Mouse (Mus musculus) lung, embryonic 15.5 days (tissue): ENCODE results near the gene Zfp131. TPM values are rescaled to one million over a fixed set of nuclear protein-coding genes. Genes with fewer than 3 reads are reported as not detected.
A peak's percentile ranks its signal among the peaks of the same experiment; 100 is the strongest.
"Not testable (repeated sequence)": the region's sequence is repeated elsewhere in the genome, so short reads cannot be mapped to it uniquely, and the experiment has no call there.

ENCODE experiments used
- ATAC-seq: fragments of 200-750 bp; cut with Nextera tagmentation; 2 replicates; pipeline ENCODE4 v1.8.0; 2017; ENCODE audit warnings: moderate number of reproducible peaks, borderline replicate concordance; ENCODE audit not compliant: low FRiP score, low TSS enrichment; ENCODE audit errors: extremely low read depth
- H3K27ac ChIP-seq: fragments of 300-500 bp; sonication (generic); 2 replicates; pipeline ENCODE4 v1.5.1; 2015; ENCODE audit warnings: moderate library complexity, mild to moderate bottlenecking, inconsistent platforms
- H3K27me3 ChIP-seq: fragments of 300-500 bp; sonication (generic); 2 replicates; pipeline ENCODE4 v1.6.1; 2015; ENCODE audit warnings: inconsistent platforms
- H3K36me3 ChIP-seq: fragments of 300-500 bp; sonication (generic); 2 replicates; pipeline ENCODE4 v1.6.1; 2015; ENCODE audit warnings: inconsistent platforms
- H3K4me1 ChIP-seq: fragments of 300-500 bp; sonication (generic); 2 replicates; pipeline ENCODE4 v1.6.1; 2015; ENCODE audit warnings: inconsistent platforms
- H3K4me2 ChIP-seq: fragments of 300-500 bp; sonication (generic); 2 replicates; pipeline ENCODE4 v1.6.1; 2015; ENCODE audit warnings: inconsistent platforms, mild to moderate bottlenecking, moderate library complexity
- H3K4me3 ChIP-seq: fragments of 300-500 bp; sonication (generic); 2 replicates; pipeline ENCODE4 v1.5.1; 2015; ENCODE audit warnings: mild to moderate bottlenecking, inconsistent platforms
- H3K9ac ChIP-seq: fragments of 300-500 bp; sonication (generic); 2 replicates; pipeline ENCODE4 v1.6.1; 2015; ENCODE audit warnings: inconsistent platforms
- H3K9me3 ChIP-seq: fragments of 300-500 bp; sonication (generic); 2 replicates; pipeline ENCODE4 v1.6.1; 2016; ENCODE audit warnings: inconsistent platforms
- whole genome bisulfite sequencing: fragments of 180-500 bp; shearing (Covaris S2); methylation state at CpG from one replicate; pipeline ENCODE4 v1.1.7; 2015; 5-methylcytosine and 5-hydroxymethylcytosine counted together
- polyA plus RNA-seq: library from polyadenylated mRNA; unstranded; fragments of >200 nt; fragmentation: Nextera tagmentation; extraction: Ambion mirVana; gene quantifications from 2 replicates; pipeline ENCODE4 v1.2.1, GENCODE M21; 2015

The Zfp131 gene
- 38.1 and 39.5 TPM in 2 replicates for polyA plus RNA-seq

GRCm38 (mm10) chr13:119790761-119791579 lies at the start of gene Zfp131:
Zfp131 (minus strand) TSS chr13:119790889.
- H3K9me3 ChIP-seq: no peaks in the 10 kb centered on the region
- WGBS: 1% methylated on average over 66 of the region's 86 CpGs
- peaks cover 21% of the 10 kb centered on the region for H3K36me3 ChIP-seq
- peak within 1 kb of the TSS; percentile 90 for H3K27ac ChIP-seq
- peaks cover 32% of the 10 kb centered on the region for H3K4me1 ChIP-seq
- H3K27me3 ChIP-seq: no peaks in the 10 kb centered on the region
- peak within 1 kb of the TSS; percentile 96 for H3K4me2 ChIP-seq
- peak within 1 kb of the TSS; percentile 88 for H3K4me3 ChIP-seq
- ATAC-seq: peak; percentile 97
- peak within 1 kb of the TSS; percentile 89 for H3K9ac ChIP-seq

- 23% methylated on average over 6 of the region's 6 CpGs for WGBS
- H3K4me2 ChIP-seq, H3K9ac ChIP-seq, H3K9me3 ChIP-seq, H3K4me1 ChIP-seq, ATAC-seq, H3K36me3 ChIP-seq, H3K4me3 ChIP-seq, H3K27ac ChIP-seq: not testable (repeated sequence)
- H3K27me3 ChIP-seq: peaks cover 10% of the 10 kb centered on the region; the same call in 1 of the 2 replicates
These were observed 49.3 kb upstream of the Zfp131 start for GRCm38 (mm10) chr13:119839982-119840381.

GRCm38 (mm10) chr13:119837719-119838337 lies 47.1 kb upstream of the Zfp131 start:
- peaks cover 10% of the 10 kb centered on the region; the same call in 1 of the 2 replicates for H3K27me3 ChIP-seq
- H3K9ac ChIP-seq, H3K36me3 ChIP-seq, H3K27ac ChIP-seq, H3K4me3 ChIP-seq, H3K4me1 ChIP-seq, H3K9me3 ChIP-seq, H3K4me2 ChIP-seq, ATAC-seq: not testable (repeated sequence)
- 7% methylated on average over 14 of the region's 23 CpGs for WGBS

- peaks cover 10% of the 10 kb centered on the region; the same call in 1 of the 2 replicates for H3K27me3 ChIP-seq
- H3K36me3 ChIP-seq, H3K4me1 ChIP-seq, H3K27ac ChIP-seq, H3K9ac ChIP-seq, H3K9me3 ChIP-seq: not testable (repeated sequence)
- WGBS: 15% methylated on average over 23 of the region's 23 CpGs
- peak; percentile 81; the same call in 1 of the 2 replicates for ATAC-seq
- H3K4me3 ChIP-seq: peak overlapping the region; percentile 33
- H3K4me2 ChIP-seq: peak overlapping the region; percentile 48
These were observed 45.7 kb upstream of the Zfp131 start for GRCm38 (mm10) chr13:119836324-119836811.

GRCm38 (mm10) chr13:119835320-119836056 lies 44.8 kb upstream of the Zfp131 start, which contains the start of gene D13Ertd608e:
D13Ertd608e (plus strand) TSS chr13:119836006.
- not testable (repeated sequence) for H3K4me1 ChIP-seq, H3K36me3 ChIP-seq, H3K9me3 ChIP-seq, H3K9ac ChIP-seq, H3K27ac ChIP-seq
- ATAC-seq: peak; percentile 52
- Histone ChIP-seq H3K4me3 (peak within 1 kb of the TSS; percentile 33), H3K4me2 (peak within 1 kb of the TSS; percentile 48), H3K27me3 (peaks cover 10% of the 10 kb centered on the region; the same call in 1 of the 2 replicates)
- 14% methylated on average over 19 of the region's 25 CpGs for WGBS

GRCm38 (mm10) chr13:119830116-119830515 lies 39.4 kb upstream of the Zfp131 start, which contains the start of gene AF067063:
AF067063 (minus strand) TSS chr13:119830216.
- not testable (repeated sequence) for H3K4me3 ChIP-seq, H3K9ac ChIP-seq, H3K4me2 ChIP-seq, H3K27me3 ChIP-seq, H3K27ac ChIP-seq, ATAC-seq, H3K4me1 ChIP-seq, H3K36me3 ChIP-seq, H3K9me3 ChIP-seq

GRCm38 (mm10) chr13:119817579-119818206 lies 27.0 kb upstream of the Zfp131 start:
- H3K4me3 ChIP-seq: no peak overlapping the region
- H3K36me3 ChIP-seq: no peaks in the 10 kb centered on the region
- H3K9me3 ChIP-seq: no peaks in the 10 kb centered on the region
- H3K4me2 ChIP-seq: no peak overlapping the region
- no peaks in the 10 kb centered on the region for H3K4me1 ChIP-seq
- H3K9ac ChIP-seq: no peak overlapping the region
- WGBS: 12% methylated on average over 2 of the region's 2 CpGs
- ATAC-seq: no peak
- H3K27me3 ChIP-seq: no peaks in the 10 kb centered on the region
- no peak overlapping the region for H3K27ac ChIP-seq

- Histone ChIP-seq H3K9ac (no peak overlapping the region), H3K27ac (no peak overlapping the region), H3K9me3 (no peaks in the 10 kb centered on the region), H3K4me2 (no peak overlapping the region), H3K36me3 (no peaks in the 10 kb centered on the region), H3K4me1 (no peaks in the 10 kb centered on the region), H3K4me3 (no peak overlapping the region), H3K27me3 (no peaks in the 10 kb centered on the region)
- 23% methylated on average over 8 of the region's 8 CpGs for WGBS
- peak; percentile 69; the same call in 1 of the 2 replicates for ATAC-seq
These were observed 26.1 kb upstream of the Zfp131 start for GRCm38 (mm10) chr13:119816798-119817197.

GRCm38 (mm10) chr13:119810031-119810430 lies 19.3 kb upstream of the Zfp131 start:
- H3K27ac ChIP-seq: no peak overlapping the region
- H3K4me1 ChIP-seq: no peaks in the 10 kb centered on the region
- H3K27me3 ChIP-seq: no peaks in the 10 kb centered on the region
- ATAC-seq: no peak
- H3K4me3 ChIP-seq: no peak overlapping the region
- H3K36me3 ChIP-seq: no peaks in the 10 kb centered on the region
- no peak overlapping the region for H3K4me2 ChIP-seq
- no peak overlapping the region for H3K9ac ChIP-seq
- 80% methylated on average over 9 of the region's 9 CpGs for WGBS
- H3K9me3 ChIP-seq: no peaks in the 10 kb centered on the region

- H3K27me3 ChIP-seq: no peaks in the 10 kb centered on the region
- H3K36me3 ChIP-seq: no peaks in the 10 kb centered on the region
- no peak overlapping the region for H3K9ac ChIP-seq
- 50% methylated on average over 2 of the region's 2 CpGs for WGBS
- no peak overlapping the region for H3K4me2 ChIP-seq
- no peaks in the 10 kb centered on the region for H3K4me1 ChIP-seq
- no peak overlapping the region for H3K27ac ChIP-seq
- no peak for ATAC-seq
- H3K9me3 ChIP-seq: no peaks in the 10 kb centered on the region
- H3K4me3 ChIP-seq: no peak overlapping the region
These were observed 18.2 kb upstream of the Zfp131 start for GRCm38 (mm10) chr13:119808937-119809336.

GRCm38 (mm10) chr13:119797656-119798055 lies 7.0 kb upstream of the Zfp131 start:
- 39% methylated on average over 4 of the region's 4 CpGs for WGBS
- ATAC-seq: no peak
- Histone ChIP-seq H3K4me1 (peaks cover 8% of the 10 kb centered on the region), H3K9ac (no peak overlapping the region), H3K4me2 (no peak overlapping the region), H3K27me3 (no peaks in the 10 kb centered on the region), H3K4me3 (no peak overlapping the region), H3K27ac (no peak overlapping the region), H3K9me3 (no peaks in the 10 kb centered on the region), H3K36me3 (no peaks in the 10 kb centered on the region)
